Mouse (Mus musculus) Patski (cell line): Measurements from ENCODE around the gene Cacnb2. TPM values are rescaled to one million over a fixed set of nuclear protein-coding genes. Genes with fewer than 3 reads are reported as not detected.

Experiments
- ATAC-seq: fragments of 100-300 bp; one replicate; pipeline ENCODE4 v1.8.0; 2021
- CTCF ChIA-PET: fragments of 350-600 bp; sonication (Branson Sonifier 250); formaldehyde crosslinking; loops from one replicate; lab custom pipeline; 2022; ENCODE audit warnings: inconsistent platforms; lab: Charles Lee
- POLR2A ChIA-PET: fragments of 350-600 bp; sonication (Branson Sonifier 250); formaldehyde crosslinking; loops from one replicate; lab custom pipeline; 2022; ENCODE audit warnings: antibody characterized with exemption, inconsistent platforms; lab: Charles Lee
- DNase-seq: peaks from one replicate; pipeline ENCODE4 v3.0.0-alpha.2; 2011; ENCODE audit warnings: low read depth, low spot score
- H3K27me3 ChIP-seq: fragments of 371-371 bp; one replicate; pipeline ENCODE4 v1.5.1; 2021
- CTCF ChIP-seq: fragments of 100-300 bp; IDR thresholded peaks from one replicate; pipeline ENCODE4 v1.5.1; 2021
- in situ Hi-C: fragments of 300-500 bp; cut with MboI; formaldehyde crosslinking; loops from 3 replicates; pipeline ENCODE4 v1.11.1; 2018; ENCODE audit warnings: low pct_unique_long_range_greater_than_20kb, mixed read lengths
- polyA plus RNA-seq: library from polyadenylated mRNA; unstranded; gene quantifications from one replicate; pipeline ENCODE4 v1.2.3, GENCODE M21; 2021

The Cacnb2 gene
- polyA plus RNA-seq = 0.91 TPM

GRCm38 (mm10) chr2:14602788-14603187 lies at the start of gene Cacnb2:
Gene Cacnb2, plus strand, starts transcription at chr2:14603088.
- ATAC-seq (no peak), DNase-seq (no peak)
- in situ Hi-C loops = no loop called here
- CTCF ChIA-PET = no interaction called here
- no peak for TF ChIP-seq CTCF
- H3K27me3 ChIP-seq = peaks cover 19% of the 10 kb centered on the region
- POLR2A ChIA-PET = interaction anchor here (0.9 kb wide), 1 partner anchor 13 kb away, joined by 3 read pairs; no protein-coding TSS in a partner anchor

- ATAC-seq (no peak), DNase-seq (no peak)
- in situ Hi-C loops = no loop called here
- TF ChIP-seq CTCF = no peak
- H3K27me3 ChIP-seq = no peaks in the 10 kb centered on the region
- CTCF ChIA-PET = interaction anchor here (1.5 kb wide), 1 partner anchor 9 kb away, joined by 5 read pairs; no protein-coding TSS in a partner anchor
- POLR2A ChIA-PET = no interaction called here
Measured at GRCm38 (mm10) chr2:14568020-14568419, 34.9 kb upstream of the Cacnb2 start.

GRCm38 (mm10) chr2:14571300-14571699 lies 31.6 kb upstream of the Cacnb2 start:
- DNase-seq (no peak), ATAC-seq (no peak)
- TF ChIP-seq CTCF = no peak
- CTCF ChIA-PET = no interaction called here
- in situ Hi-C loops = no loop called here
- POLR2A ChIA-PET = no interaction called here
- H3K27me3 ChIP-seq = no peaks in the 10 kb centered on the region

- POLR2A ChIA-PET = no interaction called here
- ATAC-seq = no peak
- H3K27me3 ChIP-seq = no peaks in the 10 kb centered on the region
- in situ Hi-C loops = no loop called here
- no peak for DNase-seq
- TF ChIP-seq CTCF = no peak
- CTCF ChIA-PET = no interaction called here
Measured at GRCm38 (mm10) chr2:14589541-14589940, 13.3 kb upstream of the Cacnb2 start.

- no peak for ATAC-seq
- no peak for TF ChIP-seq CTCF
- no peaks in the 10 kb centered on the region for H3K27me3 ChIP-seq
- in situ Hi-C loops = loop anchor here (10.0 kb wide), 1 partner anchor 77 kb away; no protein-coding TSS in a partner anchor
- no peak for DNase-seq
- ChIA-PET POLR2A (no interaction called here), CTCF (no interaction called here)
Measured at GRCm38 (mm10) chr2:14597909-14598563, 4.9 kb upstream of the Cacnb2 start.

GRCm38 (mm10) chr2:14603784-14604781 lies 1.2 kb downstream of the Cacnb2 start:
- ChIA-PET POLR2A (interaction anchor here (0.6 to 0.9 kb wide), 2 partner anchors 12 to 99 kb away, joined by 3 to 6 read pairs; no protein-coding TSS in a partner anchor), CTCF (no interaction called here)
- ATAC-seq (peak; percentile 81), DNase-seq (no peak)
- in situ Hi-C loops = no loop called here
- TF ChIP-seq CTCF = peak; percentile 23
- H3K27me3 ChIP-seq = peaks cover 19% of the 10 kb centered on the region

GRCm38 (mm10) chr2:14604791-14605190 lies 1.9 kb downstream of the Cacnb2 start:
- in situ Hi-C loops = no loop called here
- POLR2A ChIA-PET = interaction anchor here (0.6 kb wide), 1 partner anchor 98 kb away, joined by 6 read pairs; no protein-coding TSS in a partner anchor
- no peak for TF ChIP-seq CTCF
- no peak for DNase-seq
- ATAC-seq = no peak
- CTCF ChIA-PET = no interaction called here
- H3K27me3 ChIP-seq = peaks cover 19% of the 10 kb centered on the region

- ChIA-PET POLR2A (no interaction called here), CTCF (no interaction called here)
- H3K27me3 ChIP-seq = peaks cover 19% of the 10 kb centered on the region
- ATAC-seq (no peak), DNase-seq (no peak)
- no peak for TF ChIP-seq CTCF
- in situ Hi-C loops = no loop called here
Measured at GRCm38 (mm10) chr2:14605207-14605606, 2.3 kb downstream of the Cacnb2 start.

- no peak for TF ChIP-seq CTCF
- no peak for DNase-seq
- ATAC-seq = no peak
- in situ Hi-C loops = no loop called here
- ChIA-PET POLR2A (no interaction called here), CTCF (no interaction called here)
- H3K27me3 ChIP-seq = peaks cover 21% of the 10 kb centered on the region
Measured at GRCm38 (mm10) chr2:14608606-14609005, 5.7 kb downstream of the Cacnb2 start.

- no peak for ATAC-seq
- no peak for DNase-seq
- no peak for TF ChIP-seq CTCF
- in situ Hi-C loops = no loop called here
- ChIA-PET POLR2A (no interaction called here), CTCF (no interaction called here)
- peaks cover 4% of the 10 kb centered on the region for H3K27me3 ChIP-seq
Measured at GRCm38 (mm10) chr2:14612705-14613104, 9.8 kb downstream of the Cacnb2 start.
